Mouse (Mus musculus) 3134 (cell line): Measurements from ENCODE around the gene Cabp7.

ENCODE experiments used
- DNase-seq: peaks from one replicate; pipeline ENCODE4 v3.0.0-alpha.2; 2011; ENCODE audit warnings: low spot score; ENCODE audit not compliant: insufficient read length; ENCODE audit errors: extremely low read depth

The Cabp7 gene

GRCm38 (mm10) chr11:4746733-4747132 is at the start of gene Cabp7:
TSS of gene Cabp7 (minus strand) at chr11:4746778.
- DNase-seq: no peak

GRCm38 (mm10) chr11:4793006-4793405 is 46.4 kb upstream of the Cabp7 start:
- DNase-seq: no peak

- DNase-seq: no peak
Measured at GRCm38 (mm10) chr11:4791549-4791948, 45.0 kb upstream of the Cabp7 start.

- no peak for DNase-seq
Measured at GRCm38 (mm10) chr11:4789691-4790090, 43.1 kb upstream of the Cabp7 start.

GRCm38 (mm10) chr11:4784629-4785142 is 38.1 kb upstream of the Cabp7 start:
- DNase-seq: no peak

DNA sequence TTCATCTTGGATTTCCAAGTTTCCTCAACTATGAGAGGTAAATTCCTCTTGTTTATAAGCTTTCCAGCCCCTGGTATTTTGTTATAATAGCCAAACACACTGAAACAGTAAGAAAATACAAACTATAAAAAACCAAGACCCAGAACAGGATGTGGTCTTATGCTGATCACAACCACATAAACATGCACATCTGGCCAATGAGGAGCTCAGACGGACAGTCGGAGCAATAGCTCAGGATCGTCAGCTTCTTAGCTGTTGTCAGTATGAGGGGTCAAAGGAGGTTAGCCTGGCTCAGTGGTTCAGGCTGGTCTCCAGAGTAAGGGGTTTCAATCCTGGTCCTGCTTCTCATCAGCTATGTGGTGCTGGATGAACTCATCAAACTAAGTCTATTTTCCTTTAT is 36.5 kb upstream of the Cabp7 start:
- DNase-seq: no peak

- DNase-seq: no peak
Measured at GRCm38 (mm10) chr11:4780927-4781326, 34.3 kb upstream of the Cabp7 start.

- peak; percentile 30 for DNase-seq
Measured at GRCm38 (mm10) chr11:4772925-4773324, 26.3 kb upstream of the Cabp7 start.

GRCm38 (mm10) chr11:4771756-4772155 is 25.2 kb upstream of the Cabp7 start:
- DNase-seq: peak; percentile 48

- no peak for DNase-seq
Measured at GRCm38 (mm10) chr11:4769881-4770280, 23.3 kb upstream of the Cabp7 start.

GRCm38 (mm10) chr11:4769293-4769692 is 22.7 kb upstream of the Cabp7 start:
- no peak for DNase-seq

GRCm38 (mm10) chr11:4768399-4768798 is 21.8 kb upstream of the Cabp7 start:
- DNase-seq: no peak

DNA sequence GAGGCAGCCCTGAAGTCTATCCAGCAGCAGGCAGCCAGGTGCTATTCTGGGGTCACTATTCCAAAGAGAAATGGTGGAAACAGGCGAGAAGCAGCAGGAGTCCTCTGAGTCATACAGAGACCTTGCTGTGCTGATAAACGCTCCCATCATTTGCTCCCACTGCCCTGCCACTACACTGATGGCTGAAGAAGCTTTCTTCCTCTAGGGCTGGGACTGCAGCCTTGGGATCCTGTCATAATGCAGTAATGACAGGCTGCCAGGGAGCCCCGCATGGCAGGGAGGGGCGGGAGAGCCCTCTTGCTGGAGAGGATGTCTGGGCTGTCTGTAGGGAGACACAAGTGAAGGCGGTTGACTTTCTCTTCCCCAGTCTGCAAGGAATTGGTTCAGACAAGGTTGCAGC is 17.9 kb upstream of the Cabp7 start:
- no peak for DNase-seq

GRCm38 (mm10) chr11:4763631-4764030 is 17.1 kb upstream of the Cabp7 start:
- DNase-seq: no peak

GRCm38 (mm10) chr11:4762511-4762910 is 15.9 kb upstream of the Cabp7 start:
- DNase-seq: no peak

GRCm38 (mm10) chr11:4761991-4762390 is 15.4 kb upstream of the Cabp7 start:
- no peak for DNase-seq

DNA sequence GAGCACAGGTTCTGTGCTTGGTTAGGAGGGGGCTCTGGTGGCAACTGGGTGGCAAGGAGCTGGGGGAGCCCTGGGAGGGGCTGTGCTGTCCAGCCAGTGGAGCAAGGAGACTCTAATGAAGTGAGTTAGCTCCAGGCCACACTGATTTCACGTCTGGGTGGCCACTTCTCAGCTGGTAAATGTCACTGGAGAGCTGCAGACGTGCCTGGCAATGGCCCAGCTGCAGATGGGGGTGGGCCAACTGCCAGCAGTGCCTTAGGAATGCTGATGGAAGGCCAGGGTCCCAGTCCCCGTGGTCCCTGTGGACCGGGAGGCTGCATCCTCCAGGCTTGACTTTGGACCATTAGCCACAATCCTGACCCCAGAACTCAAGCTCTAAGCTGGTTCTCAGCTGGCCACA is 13.9 kb upstream of the Cabp7 start:
- peak; percentile 38 for DNase-seq

DNA sequence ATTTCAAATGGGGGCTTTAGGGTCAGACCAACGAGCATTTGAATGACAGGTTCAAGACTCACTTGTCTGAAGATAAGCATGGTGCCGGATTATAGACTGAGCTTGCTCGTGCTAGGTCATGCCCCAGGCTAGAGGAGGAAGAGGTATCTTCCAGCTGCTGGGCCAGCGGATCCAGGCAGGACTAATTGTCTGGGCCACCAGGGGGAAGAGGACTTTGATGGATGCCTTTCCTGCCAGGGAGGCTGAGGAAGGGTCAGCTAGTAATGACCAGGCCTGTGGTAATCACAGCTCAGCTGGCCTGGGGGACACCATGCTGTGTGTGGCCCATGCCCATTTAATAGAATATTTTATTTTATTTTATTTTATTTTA is 11.2 kb upstream of the Cabp7 start:
- DNase-seq: no peak

GRCm38 (mm10) chr11:4756984-4757788 is 10.6 kb upstream of the Cabp7 start:
- DNase-seq: no peak

- no peak for DNase-seq
Measured at GRCm38 (mm10) chr11:4756460-4756859, 9.9 kb upstream of the Cabp7 start.

DNA sequence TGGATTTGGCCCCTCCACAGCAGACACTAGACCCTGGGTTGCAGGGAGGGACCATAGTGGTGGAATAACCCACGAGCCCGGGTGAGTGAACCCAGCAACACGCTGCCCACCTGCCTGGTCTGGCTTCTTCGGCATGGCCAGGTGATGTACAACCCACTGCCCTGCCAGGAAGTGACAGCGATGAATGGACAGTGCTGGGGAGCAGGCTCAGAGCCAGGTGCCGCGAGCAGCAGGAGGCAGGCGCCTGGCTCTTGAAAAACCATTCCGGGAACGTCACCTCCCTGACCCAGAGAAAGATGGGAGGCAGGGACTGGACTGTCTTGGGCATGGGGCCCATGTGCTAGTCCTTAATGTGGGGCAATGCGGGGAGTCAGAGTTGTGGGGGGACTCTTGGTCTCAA is 8.3 kb upstream of the Cabp7 start:
- no peak for DNase-seq

GRCm38 (mm10) chr11:4754036-4754435 is 7.5 kb upstream of the Cabp7 start:
- DNase-seq: no peak

DNA sequence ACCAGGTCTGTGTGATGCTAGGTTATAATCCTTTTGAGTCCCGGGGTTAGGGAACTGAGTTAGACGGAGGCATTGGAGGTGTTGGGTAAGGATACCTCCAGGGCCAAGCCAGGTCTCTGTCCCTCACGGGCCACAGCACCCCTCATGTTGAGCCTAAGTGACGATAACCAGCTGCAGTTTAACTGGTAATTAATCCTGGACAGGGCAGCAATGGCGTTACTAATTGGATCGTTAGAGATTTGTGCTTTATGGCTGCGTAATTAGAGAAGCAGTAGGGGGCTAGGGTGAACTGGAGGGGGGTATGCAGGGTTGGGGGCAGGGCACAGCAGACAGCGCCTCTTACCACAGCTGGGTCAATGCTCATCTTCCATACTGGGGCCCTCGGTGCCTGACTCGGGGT is 6.3 kb upstream of the Cabp7 start:
- DNase-seq: no peak
